Mouse (Mus musculus) B cell, adult 2 months (primary cell): ENCODE measurements around the gene Trpm2.
"Not testable (repeated sequence)": the region's sequence is repeated elsewhere in the genome, so short reads cannot be mapped to it uniquely, and the experiment has no call there.

Source experiments
- DNase-seq, 2 experiments: peaks; one replicate each; pipeline ENCODE4 v3.0.0; 2022

The Trpm2 gene

GRCm38 (mm10) chr10:77970481-77970880 is at the start of gene Trpm2:
Trpm2 (minus strand) TSS chr10:77970563.
- DNase-seq, result peak; percentile 27 to 28

GRCm38 (mm10) chr10:78019984-78020383 is 49.6 kb upstream of the Trpm2 start:
- DNase-seq, result not testable (repeated sequence)

- DNase-seq, result no peak
Observed at GRCm38 (mm10) chr10:78019291-78019690, 48.9 kb upstream of the Trpm2 start.

GRCm38 (mm10) chr10:78018797-78019203 is 48.4 kb upstream of the Trpm2 start:
- peak; percentile 87 for DNase-seq

- DNase-seq, result no peak
Observed at GRCm38 (mm10) chr10:78016366-78016765, 46.0 kb upstream of the Trpm2 start.

GRCm38 (mm10) chr10:78015489-78015888 is 45.1 kb upstream of the Trpm2 start:
- DNase-seq, result no peak

- no peak for DNase-seq
Observed at GRCm38 (mm10) chr10:78012661-78013495, 42.5 kb upstream of the Trpm2 start.

GRCm38 (mm10) chr10:78011116-78011515 is 40.8 kb upstream of the Trpm2 start:
- DNase-seq, result not testable (repeated sequence)

- DNase-seq, result peak in 1 of 2 experiments; percentile 21
Observed at GRCm38 (mm10) chr10:78010335-78010734, 40.0 kb upstream of the Trpm2 start.

- no peak for DNase-seq
Observed at GRCm38 (mm10) chr10:78009945-78010293, 39.6 kb upstream of the Trpm2 start, which contains the start of gene Pfkl. Pfkl (minus strand) TSS chr10:78010083.

- peak; percentile 98 to 99 for DNase-seq
Observed at GRCm38 (mm10) chr10:78009184-78009944, 39.0 kb upstream of the Trpm2 start.

- DNase-seq, result no peak
Observed at GRCm38 (mm10) chr10:78008169-78008568, 37.8 kb upstream of the Trpm2 start.

GRCm38 (mm10) chr10:78007203-78007602 is 36.8 kb upstream of the Trpm2 start:
- DNase-seq, result no peak

- DNase-seq, result no peak
Observed at GRCm38 (mm10) chr10:78005791-78006438, 35.6 kb upstream of the Trpm2 start.

GRCm38 (mm10) chr10:78004479-78005100 is 34.2 kb upstream of the Trpm2 start:
- DNase-seq, result no peak

- no peak for DNase-seq
Observed at GRCm38 (mm10) chr10:78002316-78002715, 32.0 kb upstream of the Trpm2 start.

- DNase-seq, result no peak
Observed at GRCm38 (mm10) chr10:78001796-78002195, 31.4 kb upstream of the Trpm2 start.

GRCm38 (mm10) chr10:78000200-78000599 is 29.8 kb upstream of the Trpm2 start:
- no peak for DNase-seq

GRCm38 (mm10) chr10:77995639-77996038 is 25.3 kb upstream of the Trpm2 start:
- DNase-seq, result no peak

- DNase-seq, result no peak
Observed at GRCm38 (mm10) chr10:77985775-77986174, 15.4 kb upstream of the Trpm2 start.

- peak; percentile 85 to 86 for DNase-seq
Observed at GRCm38 (mm10) chr10:77984660-77985059, 14.3 kb upstream of the Trpm2 start.
